ENCODE assay signal across 28 mouse cellular contexts in the genomic region with DNA sequence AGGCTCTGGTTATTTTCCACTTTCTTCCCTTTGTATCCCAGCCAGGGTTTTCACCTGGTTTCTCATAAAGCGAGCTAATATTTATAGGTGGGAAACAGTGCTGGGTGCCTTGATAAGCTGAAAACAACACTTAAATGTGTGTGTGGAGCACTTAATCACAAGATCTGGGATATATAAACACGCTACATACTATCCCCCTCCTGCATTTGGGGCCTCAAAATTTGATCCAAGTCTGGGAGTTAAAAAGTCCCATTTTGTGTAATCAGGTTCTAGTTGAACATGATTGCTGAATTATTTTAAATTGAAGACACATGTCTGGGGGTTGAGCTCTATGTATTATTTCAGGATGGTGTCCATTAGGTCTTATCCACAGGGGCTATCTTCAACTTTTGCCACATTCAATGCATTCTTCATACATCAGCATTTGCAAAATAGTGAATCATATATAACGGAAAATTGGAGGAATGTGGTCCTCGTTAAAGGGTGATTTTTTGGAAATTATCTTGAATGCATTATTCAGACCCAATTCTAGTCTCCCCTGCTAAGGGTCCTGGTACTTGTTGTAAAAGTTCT.
DNase-seq lines count a peak whose midpoint lies in the region; ATAC-seq and TF ChIP-seq lines count a peak whose summit lies in the region.
"Had no signal": no experiment of that assay in that cellular context is flagged by ENCODE, and none has a peak within 500 bp of the region (broad histone marks: within the 10 kb centered on the region; RNA-seq: fewer than 3 reads in every experiment).

No protein-coding gene starts in this region.

- TF ChIP-seq EP300 in heart, adult 2 months (IDR thresholded peaks at IDR 0.05; ENCODE audit: insufficient read depth, low read depth, low read length), result no peak

- TF ChIP-seq POLR2A in heart, adult 2 months (IDR thresholded peaks at IDR 0.05; ENCODE audit: insufficient read depth, low read depth, low read length), result no peak

- no peak for TF ChIP-seq CTCF in heart, adult 2 months (IDR thresholded peaks at IDR 0.05)

- H3K36me3 ChIP-seq in heart, adult 2 months (ENCODE audit: control insufficient read depth, insufficient read depth, low read length), result no peaks in the 10 kb centered on the region
- no peaks in the 10 kb centered on the region for H3K36me3 ChIP-seq in embryonic facial prominence, embryonic 10.5 days (replicated peaks)
- H3K36me3 ChIP-seq in embryonic facial prominence, embryonic 14.5 days (ENCODE audit: control insufficient read depth, insufficient read depth, low read length), result no peaks in the 10 kb centered on the region
- H3K36me3 ChIP-seq in limb, embryonic 13.5 days, result no peaks in the 10 kb centered on the region
- H3K36me3 ChIP-seq: forebrain, embryonic 15.5 days; hindbrain, embryonic 13.5 days; midbrain, embryonic 10.5 days; midbrain, embryonic 15.5 days; neural tube, embryonic 15.5 days had no signal

- no peaks in the 10 kb centered on the region for H3K4me1 ChIP-seq in heart, adult 2 months (ENCODE audit: control insufficient read depth, insufficient read depth, low read length)
- H3K4me1 ChIP-seq in embryonic facial prominence, embryonic 10.5 days, result peaks cover 74% of the 10 kb centered on the region
- H3K4me1 ChIP-seq in embryonic facial prominence, embryonic 14.5 days (ENCODE audit: control insufficient read depth, insufficient read depth, low read length), result peaks cover 2% of the 10 kb centered on the region; the same call in 1 of the 2 replicates
- H3K4me1 ChIP-seq in limb, embryonic 13.5 days, result peaks cover 20% of the 10 kb centered on the region
- H3K4me1 ChIP-seq: midbrain, embryonic 15.5 days; neural tube, embryonic 15.5 days had no signal

- no peak overlapping the region for H3K4me2 ChIP-seq in embryonic facial prominence, embryonic 14.5 days (ENCODE audit: low read depth, low read length)
- no peak overlapping the region for H3K4me2 ChIP-seq in limb, embryonic 13.5 days (replicated peaks)
- H3K4me2 ChIP-seq: forebrain, embryonic 15.5 days; hindbrain, embryonic 13.5 days; midbrain, embryonic 15.5 days; neural tube, embryonic 15.5 days had no signal

- no peaks in the 10 kb centered on the region for H3K79me2 ChIP-seq in heart, adult 2 months (replicated peaks; ENCODE audit: control insufficient read depth, insufficient read depth, low read length)

- no peak overlapping the region for H3K27ac ChIP-seq in heart, adult 2 months
- H3K27ac ChIP-seq in embryonic facial prominence, embryonic 10.5 days (replicated peaks), result peak overlapping the region; percentile 84
- H3K27ac ChIP-seq in embryonic facial prominence, embryonic 14.5 days (replicated peaks; ENCODE audit: low read depth, low read length), result peak overlapping the region; percentile 82
- H3K27ac ChIP-seq in limb, embryonic 13.5 days, result peak overlapping the region; percentile 44; the same call in 1 of the 2 replicates
- H3K27ac ChIP-seq: forebrain, embryonic 15.5 days; gastrocnemius, adult 2 months; hindbrain, embryonic 13.5 days; liver, embryonic 14.5 days; macrophage; midbrain, embryonic 10.5 days; midbrain, embryonic 15.5 days; neural tube, embryonic 15.5 days had no signal

- DNase-seq in heart, adult 11 months, result peak; percentile 18
- no peak for DNase-seq in heart, adult 2 months
- no peak for DNase-seq in embryonic facial prominence, embryonic 10.5 days (ENCODE audit: low spot score)
- DNase-seq in embryonic facial prominence, embryonic 14.5 days (ENCODE audit: low spot score), result peak; percentile 92
- DNase-seq in cerebellum, adult 9-10 months, result no peak
- no peak for DNase-seq in left cerebral cortex, postnatal 4 days
- DNase-seq: adrenal gland, postnatal 14 days; cerebellum, adult 11-12 months; cerebellum, postnatal 10 days; gastrocnemius, adult 2 months; heart, postnatal 36 days; kidney, postnatal 25 days; liver; lung, adult 2 months; lung, postnatal 10 days; right cerebral cortex, postnatal 25 days; spleen, adult 18-20 months; thymus, postnatal 14 days had no signal

- no peak overlapping the region for H3K4me3 ChIP-seq in heart, adult 2 months
- H3K4me3 ChIP-seq in embryonic facial prominence, embryonic 10.5 days, result no peak overlapping the region
- no peak overlapping the region for H3K4me3 ChIP-seq in embryonic facial prominence, embryonic 14.5 days (ENCODE audit: low read depth, low read length)
- H3K4me3 ChIP-seq in limb, embryonic 13.5 days, result no peak overlapping the region
- H3K4me3 ChIP-seq: forebrain, embryonic 15.5 days; gastrocnemius, adult 2 months; hindbrain, embryonic 13.5 days; midbrain, embryonic 10.5 days; midbrain, embryonic 15.5 days; neural tube, embryonic 15.5 days had no signal

- ATAC-seq in embryonic facial prominence, embryonic 14.5 days (ENCODE audit: low read depth), result peak; percentile 84
- ATAC-seq in limb, embryonic 13.5 days (ENCODE audit: low FRiP score, low read depth), result peak; percentile 40; the same call in 1 of the 2 replicates
- no peak for ATAC-seq in megakaryocyte, adult 5-6 weeks (ENCODE audit: poor library complexity, severe bottlenecking)
- ATAC-seq: forebrain, embryonic 15.5 days; intestine, postnatal 0 days; midbrain, embryonic 15.5 days had no signal

- 92% methylated on average over 4 of the region's 4 CpGs for WGBS in heart, adult 2 months
- 61% methylated on average over 4 of the region's 4 CpGs for WGBS in embryonic facial prominence, embryonic 10.5 days
- WGBS in embryonic facial prominence, embryonic 14.5 days, result 57% methylated on average over 4 of the region's 4 CpGs
- WGBS in limb, embryonic 13.5 days, result 57% methylated on average over 4 of the region's 4 CpGs

- intact Hi-C loops in heart, adult 2 months (cut with DNase I), result no loop called here
- intact Hi-C loops in left cerebral cortex, postnatal 4 days (cut with DNase I), result no loop called here

- H3K9me3 ChIP-seq in embryonic facial prominence, embryonic 10.5 days, result no peaks in the 10 kb centered on the region
- no peaks in the 10 kb centered on the region for H3K9me3 ChIP-seq in embryonic facial prominence, embryonic 14.5 days (ENCODE audit: control insufficient read depth, low read length)
- H3K9me3 ChIP-seq in limb, embryonic 13.5 days, result no peaks in the 10 kb centered on the region
- H3K9me3 ChIP-seq: forebrain, embryonic 15.5 days; hindbrain, embryonic 13.5 days; midbrain, embryonic 10.5 days; midbrain, embryonic 15.5 days; neural tube, embryonic 15.5 days had no signal

- H3K27me3 ChIP-seq in heart, adult 2 months (ENCODE audit: control insufficient read depth, insufficient read depth, low read length), result no peaks in the 10 kb centered on the region
- H3K27me3 ChIP-seq in embryonic facial prominence, embryonic 10.5 days (replicated peaks; ENCODE audit: low read depth, poor library complexity, severe bottlenecking), result no peaks in the 10 kb centered on the region
- no peaks in the 10 kb centered on the region for H3K27me3 ChIP-seq in embryonic facial prominence, embryonic 14.5 days (replicated peaks; ENCODE audit: control insufficient read depth, insufficient read depth, low read length)
- peaks cover 7% of the 10 kb centered on the region for H3K27me3 ChIP-seq in limb, embryonic 13.5 days
- H3K27me3 ChIP-seq: forebrain, embryonic 15.5 days; hindbrain, embryonic 13.5 days; midbrain, embryonic 15.5 days; neural tube, embryonic 15.5 days had no signal

- H3K9ac ChIP-seq in heart, adult 2 months (ENCODE audit: low read depth, low read length), result no peak overlapping the region
- H3K9ac ChIP-seq in embryonic facial prominence, embryonic 14.5 days (ENCODE audit: low read depth, low read length), result no peak overlapping the region
- no peak overlapping the region for H3K9ac ChIP-seq in limb, embryonic 13.5 days
- H3K9ac ChIP-seq: forebrain, embryonic 15.5 days; hindbrain, embryonic 13.5 days; liver, embryonic 14.5 days; midbrain, embryonic 15.5 days; neural tube, embryonic 15.5 days had no signal

Comparison
In these comparisons a context has a peak if more than half of its experiments do, and no peak if none do; other contexts are left out.
1. DNase-seq: peak in heart, adult 11 months (single experiment) and embryonic facial prominence, embryonic 14.5 days (single experiment); none in heart, adult 2 months (0 of 2), embryonic facial prominence, embryonic 10.5 days (single experiment), cerebellum, adult 9-10 months (single experiment) and left cerebral cortex, postnatal 4 days (single experiment).